Mouse (Mus musculus) CH12.LX (cell line): ENCODE measurements at regions not wholly inside any gene's neighbourhood (a gene's known extent, or its start where the extent isn't known, plus 50 kb on each side); places are given as distances from the start of the nearest gene placed in this dataset.

ENCODE experiments used
- POLR2A ChIP-seq: IDR thresholded peaks from 2 replicates; pipeline ENCODE4 v1.6.1; 2011; ENCODE audit warnings: low read depth, mild to moderate bottlenecking, improper control_type of control experiment, low read length
- SIN3A ChIP-seq: IDR thresholded peaks from 2 replicates; pipeline ENCODE4 v1.6.1; 2012; ENCODE audit warnings: low read length, improper control_type of control experiment, inconsistent platforms
- ZC3H11A ChIP-seq: IDR thresholded peaks from 2 replicates; pipeline ENCODE4 v1.6.1; 2012; ENCODE audit warnings: low read depth, mild to moderate bottlenecking, inconsistent platforms, low read length, improper control_type of control experiment

GRCm38 (mm10) chr9:41610347-41610746 is 448.9 kb upstream of the Ubash3b start:
- TF ChIP-seq SIN3A (no peak), POLR2A (no peak), ZC3H11A (no peak)
